Mouse (Mus musculus) kidney, postnatal 10 days (tissue): Measurements from ENCODE around the gene Vgll4.

ENCODE experiments used
- DNase-seq: peaks from one replicate; pipeline ENCODE4 v3.0.0; 2021; ENCODE audit warnings: mixed read lengths

Vgll4 gene

GRCm38 (mm10) chr6:114866078-114866477 lies 103.7 kb downstream of the Vgll4 start:
- no peak for DNase-seq

GRCm38 (mm10) chr6:114864421-114864820 lies 105.4 kb downstream of the Vgll4 start:
- no peak for DNase-seq

GRCm38 (mm10) chr6:114863501-114863900 lies 106.3 kb downstream of the Vgll4 start:
- DNase-seq = no peak

DNA sequence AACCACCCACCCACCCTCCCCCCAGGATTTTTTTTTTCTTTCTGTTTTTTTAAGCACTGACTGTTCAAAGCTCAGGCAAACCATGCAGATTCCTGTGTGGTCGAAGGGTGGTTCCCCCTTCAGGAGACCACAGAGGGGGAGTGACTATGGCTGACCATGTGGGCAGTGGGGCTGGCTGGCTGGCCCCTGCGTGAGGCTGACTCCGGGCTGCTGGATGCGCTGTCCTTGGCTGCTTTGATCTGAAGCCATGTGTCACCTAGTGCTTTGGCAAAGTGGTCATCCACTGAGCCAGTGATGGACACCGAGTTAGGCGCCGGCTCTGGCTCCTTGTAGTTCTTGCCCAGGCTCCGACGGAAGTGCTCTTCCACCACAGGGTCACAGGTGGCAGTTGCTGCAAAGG lies 107.7 kb downstream of the Vgll4 start:
- DNase-seq = no peak

DNA sequence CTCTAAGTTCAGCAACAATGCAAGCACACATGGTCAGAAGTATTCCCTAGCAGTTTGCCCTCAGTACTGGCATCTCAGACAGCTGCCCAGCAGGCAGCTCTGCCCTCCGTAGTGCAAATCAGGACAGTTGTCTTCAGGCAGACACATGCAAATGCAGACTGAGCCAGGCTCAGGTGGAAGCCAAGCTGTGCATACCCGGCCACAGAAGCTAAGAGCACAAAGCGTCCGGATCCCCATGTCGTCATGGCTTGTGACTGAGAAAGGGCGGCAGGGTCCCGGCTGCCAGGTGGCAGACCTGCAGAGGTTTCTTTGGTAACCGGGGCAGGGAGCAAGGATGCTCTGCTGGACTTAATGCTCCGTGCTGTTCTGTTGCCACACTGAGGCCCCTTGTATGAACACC lies 108.2 kb downstream of the Vgll4 start:
- no peak for DNase-seq

DNA sequence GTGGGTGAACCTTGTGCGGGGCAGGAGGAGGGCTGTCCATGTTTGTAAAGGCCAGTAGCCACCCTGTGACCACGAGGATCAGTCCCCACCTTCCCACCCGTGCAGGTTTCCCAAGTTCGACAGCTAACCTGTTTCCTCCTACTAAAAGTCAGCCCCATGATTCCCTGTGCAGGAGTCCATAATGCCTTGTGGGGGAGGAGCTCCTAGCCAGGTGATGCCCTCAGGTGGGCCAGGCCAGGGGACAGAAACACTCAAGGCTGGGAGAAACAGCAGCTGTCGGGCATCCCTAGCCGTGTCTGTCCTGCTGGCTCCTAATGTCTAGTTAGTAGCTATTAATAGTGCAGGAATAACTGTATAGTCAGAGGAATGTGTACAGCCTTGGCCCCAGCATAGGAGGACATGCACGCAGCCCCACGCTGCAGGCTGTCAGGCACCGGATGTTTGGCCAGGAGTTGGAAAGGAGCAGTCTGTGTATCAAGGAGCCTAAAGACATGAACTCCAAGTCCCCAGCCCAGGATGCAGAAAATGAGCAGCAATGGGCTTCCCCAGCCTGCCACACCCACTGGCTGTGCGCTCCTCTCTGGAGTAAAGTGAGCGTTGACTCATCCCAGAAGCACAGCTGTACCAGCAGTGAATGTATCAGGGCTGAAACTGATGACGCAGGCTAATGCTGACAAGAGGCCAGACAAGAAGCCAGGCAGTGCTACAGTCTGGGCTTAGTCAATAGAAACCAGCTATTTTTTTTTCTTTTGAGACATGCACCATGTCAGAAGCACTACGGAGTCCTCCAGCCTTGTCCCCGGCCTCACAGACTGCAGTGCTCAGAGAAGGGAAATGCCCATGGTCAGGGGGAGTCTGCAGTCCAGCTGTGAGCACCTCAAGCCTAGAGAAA lies 108.9 kb downstream of the Vgll4 start:
- DNase-seq = no peak

DNA sequence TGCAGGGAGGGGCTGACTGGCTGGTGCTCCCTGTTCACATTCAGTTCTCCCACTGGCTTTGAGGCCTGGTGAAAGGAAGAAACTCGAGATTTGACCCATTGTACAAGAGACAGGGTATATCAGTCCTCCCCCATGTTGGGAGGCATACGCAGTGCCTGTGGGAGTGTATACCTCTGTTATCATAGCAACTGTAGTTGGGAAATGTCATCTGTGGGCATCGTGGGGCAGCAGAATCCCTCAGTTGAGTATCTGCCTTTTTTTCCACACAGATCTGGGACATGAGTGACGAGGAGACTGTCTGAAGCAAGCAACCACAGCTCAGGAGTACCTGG lies 111.1 kb downstream of the Vgll4 start:
- no peak for DNase-seq

DNA sequence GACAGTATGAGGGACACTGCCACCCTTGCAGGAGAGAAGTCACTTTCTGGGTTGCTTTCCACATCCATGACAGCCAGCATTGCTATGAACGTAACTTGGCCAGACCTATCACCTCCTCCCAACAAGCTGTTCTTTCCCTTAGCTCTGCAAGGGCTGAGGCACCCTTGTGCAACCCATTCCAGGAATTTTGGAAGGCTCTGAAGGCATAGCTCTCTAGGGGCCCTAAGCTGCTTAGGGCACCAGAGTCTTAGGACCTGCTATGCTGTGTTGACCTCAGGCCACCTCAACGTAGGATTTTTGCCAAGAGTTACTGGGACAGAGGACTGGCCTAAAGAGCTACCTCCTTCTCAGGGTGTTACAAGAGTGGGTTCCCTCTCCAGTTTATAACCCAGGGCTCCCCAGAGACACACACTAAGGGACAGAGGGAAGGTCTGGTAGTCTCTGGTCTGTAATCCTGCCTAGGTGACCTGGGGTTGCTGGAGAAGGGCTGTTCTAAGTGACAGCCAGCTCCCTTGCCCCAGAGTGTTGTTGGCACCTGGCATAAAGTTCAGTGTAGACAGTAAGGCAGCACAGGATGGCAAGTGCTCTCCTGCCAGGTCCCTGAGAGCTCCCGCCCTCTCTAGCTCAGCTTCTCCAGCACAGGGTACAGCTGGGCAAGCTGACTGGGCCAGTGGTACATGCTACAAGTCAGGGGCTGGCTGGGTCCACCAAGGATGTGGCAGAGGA lies 111.6 kb downstream of the Vgll4 start:
- no peak for DNase-seq

DNA sequence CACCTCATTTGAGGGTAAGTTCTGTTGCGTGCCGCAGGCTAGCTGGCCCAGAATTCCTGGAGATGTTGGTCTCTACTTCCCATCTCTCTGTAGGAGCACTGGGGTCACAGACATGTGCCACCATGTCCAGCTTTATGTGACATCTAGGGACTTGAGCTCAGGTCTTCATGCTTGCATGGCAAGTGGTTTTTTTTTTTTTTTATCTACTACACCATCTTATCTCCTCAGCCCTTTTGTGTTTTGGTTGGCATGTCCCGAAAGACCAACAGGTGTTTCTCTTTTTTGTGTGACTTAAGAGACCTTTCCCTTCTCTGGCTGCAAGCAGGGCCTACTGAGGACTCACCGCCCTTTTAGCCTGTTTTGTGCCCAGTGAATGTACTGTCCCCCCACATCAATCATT lies 113.3 kb downstream of the Vgll4 start:
- DNase-seq = no peak

GRCm38 (mm10) chr6:114855644-114856043 lies 114.2 kb downstream of the Vgll4 start:
- no peak for DNase-seq

DNA sequence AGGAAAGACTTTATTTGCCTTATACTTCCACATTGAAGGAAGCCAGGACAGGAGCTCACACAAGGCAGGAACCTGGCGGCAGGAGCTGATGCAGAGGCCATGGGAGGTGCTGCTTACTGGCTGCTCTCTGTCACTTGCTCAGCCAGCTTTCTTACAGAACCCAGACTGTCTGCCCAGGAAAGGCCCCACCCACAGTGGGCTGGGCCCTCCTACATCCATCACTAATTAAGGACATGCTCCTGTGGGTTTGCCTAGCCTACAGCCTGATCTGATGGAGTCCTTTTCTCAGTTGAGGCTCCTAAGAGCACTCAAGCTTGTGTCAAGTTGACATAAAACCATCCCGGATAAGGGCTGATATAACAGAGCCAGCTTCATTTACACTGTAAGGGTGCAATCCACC lies 115.4 kb downstream of the Vgll4 start:
- DNase-seq = no peak

DNA sequence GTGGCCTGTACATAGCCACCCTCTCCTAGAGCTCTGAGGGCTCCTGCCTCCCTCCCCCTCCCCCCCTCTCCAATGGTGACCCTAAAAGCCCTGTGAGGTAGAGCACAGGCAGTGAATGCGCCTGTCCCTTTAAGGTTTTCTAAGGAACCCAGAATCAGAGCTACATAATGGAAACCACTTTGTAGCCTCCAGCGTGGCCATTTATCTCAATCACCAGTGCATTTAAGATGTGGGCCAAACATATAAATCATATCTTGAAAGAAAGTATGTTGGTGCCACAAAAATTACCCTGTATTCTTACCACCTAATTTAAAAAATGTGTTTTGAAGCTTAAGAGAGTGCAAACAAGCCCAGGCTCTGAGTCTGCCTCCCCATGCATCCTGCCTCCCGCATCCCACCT lies 117.1 kb downstream of the Vgll4 start:
- no peak for DNase-seq

DNA sequence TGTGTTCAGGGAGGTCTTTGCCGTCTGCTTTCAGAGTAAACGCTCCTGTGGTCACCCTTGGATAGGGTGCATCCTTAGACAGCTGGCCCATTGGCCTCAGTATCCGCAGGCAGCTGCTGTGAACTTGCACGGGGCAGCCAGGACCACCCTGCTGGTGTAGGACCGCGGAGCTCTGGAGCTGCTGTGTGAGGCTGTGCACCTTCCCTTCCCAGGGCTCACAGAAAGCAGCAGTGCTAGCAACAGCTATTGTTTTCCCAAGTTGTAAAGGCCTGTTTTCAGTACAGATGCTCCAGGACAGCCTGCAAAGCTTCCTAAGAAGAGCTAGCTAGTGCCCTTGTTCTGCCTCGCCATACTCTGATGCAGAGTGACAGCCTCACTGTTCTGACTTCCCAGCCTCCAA lies 118.1 kb downstream of the Vgll4 start:
- no peak for DNase-seq

DNA sequence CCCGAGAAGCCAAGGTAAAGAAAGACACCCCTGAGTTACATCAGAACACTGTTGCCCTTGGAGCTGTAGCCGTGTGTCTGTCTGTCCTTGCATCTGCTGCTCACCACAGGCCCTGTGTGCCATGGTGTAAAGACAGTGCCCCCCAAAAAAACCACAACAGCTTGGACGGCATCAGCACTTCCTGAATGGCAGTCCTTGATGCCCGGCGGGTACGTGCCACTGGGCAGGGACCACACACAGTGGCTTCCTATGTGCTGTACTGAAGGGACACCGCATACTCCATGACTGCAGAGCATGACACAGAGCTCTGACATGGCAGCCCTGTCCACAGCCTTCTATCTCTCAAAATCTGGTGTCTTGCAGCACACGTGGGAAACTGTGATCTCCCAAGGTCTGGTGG lies 120.0 kb downstream of the Vgll4 start:
- no peak for DNase-seq

DNA sequence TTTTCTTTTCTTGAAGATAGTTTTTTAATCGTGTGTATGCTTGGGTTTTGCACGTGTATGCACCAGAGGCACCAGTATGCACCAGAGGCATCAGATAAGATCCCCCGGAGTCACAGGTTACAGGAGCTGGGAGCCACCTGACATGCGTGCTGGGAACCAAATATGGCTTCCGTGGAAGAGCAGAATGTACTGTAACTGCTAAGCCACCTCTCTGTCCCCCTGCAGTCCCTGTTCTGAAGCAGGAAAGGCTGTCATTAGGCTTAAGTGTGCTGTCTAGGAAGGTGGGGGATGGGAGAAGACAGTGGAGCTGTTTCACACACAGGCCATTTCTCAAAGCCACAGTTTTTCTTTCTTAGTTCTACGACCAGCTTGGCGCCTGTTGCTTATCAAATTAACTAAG lies 121.0 kb downstream of the Vgll4 start:
- no peak for DNase-seq

DNA sequence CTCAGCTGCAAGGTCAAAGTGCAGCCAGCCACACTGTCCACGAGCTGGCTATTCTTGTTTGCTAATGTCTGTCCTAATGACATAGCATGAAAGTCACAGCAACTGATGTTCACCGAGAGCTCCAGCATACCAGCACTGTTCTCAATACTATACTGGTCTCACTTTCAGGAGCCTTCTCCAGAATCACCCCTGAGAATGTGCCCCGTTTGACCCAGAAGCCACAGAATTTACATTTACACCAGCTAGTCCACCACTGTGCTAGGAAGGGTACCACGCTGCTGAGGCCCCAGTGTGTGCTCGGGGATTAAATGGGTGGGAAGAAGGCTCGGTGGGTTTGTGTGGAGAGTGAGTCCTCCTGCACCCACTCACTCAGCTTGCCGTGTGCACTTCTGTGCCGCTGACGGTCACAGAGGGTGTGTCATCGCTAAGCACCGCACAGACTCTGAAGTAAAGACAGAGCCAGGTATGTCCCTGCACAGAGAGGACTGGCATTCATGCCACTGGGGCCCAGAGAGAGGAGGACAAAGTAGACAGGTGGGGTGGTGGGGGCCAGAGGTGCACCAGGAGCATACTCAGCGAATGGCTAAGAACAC lies 122.1 kb downstream of the Vgll4 start:
- no peak for DNase-seq

- peak; percentile 60 for DNase-seq
These were observed 123.5 kb downstream of the Vgll4 start for GRCm38 (mm10) chr6:114846153-114846772.

GRCm38 (mm10) chr6:114842863-114843262 lies 126.9 kb downstream of the Vgll4 start:
- DNase-seq = no peak

DNA sequence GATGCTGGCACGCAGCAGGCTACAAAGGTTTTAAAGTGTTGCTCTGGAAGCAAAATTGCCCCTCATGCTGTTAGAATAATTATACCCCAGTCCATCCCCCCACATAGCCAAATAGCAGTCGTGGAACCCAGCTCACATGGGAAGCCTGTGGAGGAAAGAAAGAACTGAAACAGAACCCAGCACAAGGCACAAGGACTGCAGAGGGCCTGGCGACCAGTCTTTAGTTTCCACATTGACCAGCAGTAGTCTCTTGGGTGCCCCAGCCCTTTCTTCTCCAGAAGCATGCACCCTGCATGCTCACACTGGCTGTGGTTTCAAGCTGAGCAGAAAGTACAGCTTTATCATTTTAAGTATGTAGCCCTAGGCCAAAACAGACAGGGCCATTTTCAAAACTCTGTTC lies 127.7 kb downstream of the Vgll4 start:
- DNase-seq = no peak

GRCm38 (mm10) chr6:114840012-114840411 lies 129.8 kb downstream of the Vgll4 start:
- DNase-seq = no peak

GRCm38 (mm10) chr6:114838872-114839271 lies 130.9 kb downstream of the Vgll4 start:
- no peak for DNase-seq

DNA sequence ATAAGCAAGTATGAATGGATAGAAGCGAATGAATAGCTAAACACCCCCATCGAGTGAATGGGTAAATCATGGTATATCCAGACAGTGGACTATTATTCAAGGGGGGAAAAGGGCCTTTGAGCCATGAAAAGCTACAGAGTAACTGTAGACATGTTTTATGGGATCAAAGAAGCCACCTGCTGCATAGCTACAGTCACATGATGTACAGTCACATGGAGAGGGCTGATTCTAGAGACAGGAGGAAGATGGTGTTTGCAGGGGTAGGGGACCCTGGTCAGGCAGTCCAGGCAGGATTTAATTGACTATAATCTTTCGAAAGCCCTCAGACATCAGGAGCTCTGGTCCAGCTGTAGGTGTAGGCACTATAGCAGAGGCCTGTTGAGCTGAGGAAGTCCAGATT lies 133.4 kb downstream of the Vgll4 start:
- DNase-seq = no peak

DNA sequence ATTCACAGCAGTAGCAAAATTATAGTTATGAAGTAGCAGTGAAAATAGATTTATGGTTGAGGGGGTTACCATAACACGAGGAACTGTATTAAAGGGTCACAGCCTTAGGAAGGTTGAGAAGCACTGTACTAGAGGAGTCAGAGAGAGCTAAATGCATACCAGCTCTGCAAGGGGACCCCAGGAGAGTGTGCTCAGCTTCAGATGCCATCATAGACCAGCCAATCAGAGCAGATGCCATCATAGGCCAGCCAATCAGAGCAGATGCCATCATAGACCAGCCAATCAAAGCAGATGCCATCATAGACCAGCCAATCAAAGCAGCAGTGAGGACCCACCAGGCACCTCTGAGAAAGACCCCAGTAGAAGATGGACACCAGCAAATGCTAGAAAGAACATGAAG lies 134.0 kb downstream of the Vgll4 start:
- DNase-seq = no peak

DNA sequence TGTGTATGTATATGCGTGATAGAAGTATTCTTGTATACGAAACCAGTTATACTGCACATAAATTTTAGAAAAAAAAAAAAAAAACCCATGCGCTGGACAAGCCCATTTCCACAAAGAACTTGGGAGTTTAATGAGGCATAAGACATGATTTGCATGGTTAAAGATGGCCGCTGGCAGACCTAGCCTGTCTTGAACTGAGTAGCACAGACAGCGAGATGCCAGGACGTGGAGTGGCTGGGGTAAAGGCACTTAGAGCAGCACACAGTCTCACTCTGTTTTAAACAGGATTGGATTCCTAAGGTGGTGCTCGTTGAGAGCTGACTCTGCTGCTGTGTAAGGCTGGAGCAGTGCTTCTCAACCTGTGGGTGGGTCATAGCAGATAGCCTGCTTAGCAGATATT lies 134.4 kb downstream of the Vgll4 start:
- DNase-seq = no peak
